Mouse (Mus musculus): ENCODE measurements at regions not wholly inside any gene's neighbourhood (a gene's known extent, or its start where the extent isn't known, plus 50 kb on each side); places are given as distances from the start of the nearest gene placed in this dataset.

DNA sequence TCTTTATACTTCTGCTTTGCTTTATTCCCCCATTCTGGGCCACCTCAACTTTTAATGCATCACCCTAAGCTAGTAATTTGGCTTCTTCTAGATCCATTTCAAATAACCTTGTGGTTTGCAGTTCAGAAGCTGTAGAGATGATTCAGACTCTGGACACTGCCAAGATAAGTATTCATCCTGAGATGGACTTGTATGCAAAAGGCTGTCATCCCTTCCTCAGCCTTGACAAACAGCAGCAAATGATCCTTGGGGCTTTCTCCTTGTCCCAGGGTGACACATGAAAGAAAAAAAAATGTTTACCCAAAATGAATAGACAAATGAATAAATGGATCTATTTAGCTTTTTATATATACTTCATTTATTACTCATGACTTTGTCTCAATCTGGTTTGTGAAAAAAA is 120.0 kb upstream of the Erbb4 start:
- no peak for ATAC-seq (replicated peaks; ENCODE audit: poor library complexity)

DNA sequence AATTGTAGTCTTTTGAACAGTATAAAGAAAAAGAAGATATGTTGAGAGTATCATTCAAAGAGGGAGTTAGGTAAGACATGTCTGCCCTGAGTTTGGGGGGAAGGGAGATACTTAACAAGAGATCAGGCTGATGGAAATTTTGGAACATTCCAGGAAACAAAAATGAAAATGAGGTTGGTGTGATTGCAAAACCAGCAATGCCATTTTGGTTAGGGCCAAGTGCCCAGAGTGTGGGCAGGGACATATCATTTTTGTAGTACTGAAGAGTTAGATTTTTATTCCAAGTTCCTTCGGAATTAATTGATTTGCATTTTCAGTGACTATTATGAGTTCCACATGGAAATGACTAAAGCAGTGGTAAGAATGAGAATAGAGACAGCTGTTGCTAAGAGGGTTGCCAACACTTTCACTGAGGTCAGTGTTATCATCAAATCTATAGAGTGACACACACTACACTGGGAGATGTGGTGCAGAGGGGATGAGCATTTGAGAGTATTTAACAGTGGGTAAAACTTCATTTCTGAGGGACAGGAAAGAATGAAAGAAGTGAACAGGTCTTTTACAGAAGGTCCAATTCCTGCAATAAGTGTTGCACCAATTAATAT is 105.1 kb upstream of the Erbb4 start:
- no peak for ATAC-seq (replicated peaks; ENCODE audit: poor library complexity)

DNA sequence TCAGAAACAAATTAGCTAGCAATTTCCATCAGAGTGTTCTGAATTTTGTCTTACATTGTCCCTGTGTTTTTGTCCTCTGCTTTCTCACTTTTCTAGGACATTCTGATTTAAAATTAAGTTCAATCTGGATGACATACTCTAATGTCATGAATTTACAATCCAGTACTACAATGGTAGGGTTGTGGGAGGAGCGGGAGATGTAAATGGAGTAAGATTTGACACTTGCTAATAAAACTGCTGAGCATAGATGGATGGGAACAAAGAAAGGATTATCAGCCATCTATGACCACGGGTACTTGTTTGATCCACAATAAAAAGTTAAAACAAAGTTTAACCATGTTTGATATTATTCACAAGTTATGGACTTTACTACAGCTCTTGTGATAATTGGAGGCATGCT is 94.9 kb upstream of the Erbb4 start:
- ATAC-seq (replicated peaks; ENCODE audit: poor library complexity), result no peak

DNA sequence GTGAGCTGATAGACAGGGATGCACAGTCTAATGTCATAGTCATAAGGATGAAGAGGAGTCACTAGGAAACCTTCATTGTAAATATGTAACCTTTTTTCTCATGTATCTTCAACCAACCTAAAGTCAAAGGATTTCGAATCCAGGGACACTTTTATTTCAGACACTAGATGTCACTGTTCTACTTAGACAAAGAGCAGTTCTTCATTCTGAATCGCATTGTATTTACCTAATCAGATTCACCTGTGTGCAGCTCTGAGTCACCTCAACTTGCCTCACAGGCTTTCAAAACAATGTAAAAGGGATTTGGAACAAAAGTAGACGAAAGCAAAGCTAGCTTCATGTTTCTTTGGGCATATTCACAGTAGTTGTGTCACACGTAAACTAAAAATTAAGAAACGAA is 57.3 kb upstream of the Erbb4 start:
- no peak for ATAC-seq (replicated peaks; ENCODE audit: poor library complexity)

All from megakaryocyte progenitor cell, adult 5-6 weeks (primary cell).